Mouse (Mus musculus) ovary, postnatal 36 days (tissue): ENCODE measurements around the gene Cavin4.

Source experiments
- DNase-seq: peaks from one replicate; pipeline ENCODE4 v3.0.0; 2022; ENCODE audit warnings: low spot score, mixed read lengths

The Cavin4 gene

DNA sequence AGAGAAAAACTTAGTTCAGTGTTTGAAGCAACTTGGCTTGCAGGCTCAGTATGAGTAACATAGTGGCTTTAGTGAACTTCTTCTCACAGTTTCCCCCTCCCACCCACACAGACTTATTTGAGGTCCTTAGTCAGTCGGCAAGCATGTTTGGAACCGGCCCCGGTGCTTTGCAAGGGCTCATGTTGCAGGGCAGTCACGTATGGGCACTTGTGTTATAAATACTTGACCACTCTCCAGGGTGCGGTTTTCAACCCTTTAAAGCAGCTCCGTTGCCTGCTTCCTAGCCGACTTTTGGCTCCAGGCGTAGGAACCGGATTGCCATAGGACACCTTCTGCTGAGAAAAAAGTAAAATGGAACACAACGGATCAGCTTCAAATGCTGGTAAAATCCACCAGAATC is at the start of gene Cavin4:
TSS of gene Cavin4 (plus strand) at position 244 of the 400 bp plus-strand sequence.
- no peak for DNase-seq

DNA sequence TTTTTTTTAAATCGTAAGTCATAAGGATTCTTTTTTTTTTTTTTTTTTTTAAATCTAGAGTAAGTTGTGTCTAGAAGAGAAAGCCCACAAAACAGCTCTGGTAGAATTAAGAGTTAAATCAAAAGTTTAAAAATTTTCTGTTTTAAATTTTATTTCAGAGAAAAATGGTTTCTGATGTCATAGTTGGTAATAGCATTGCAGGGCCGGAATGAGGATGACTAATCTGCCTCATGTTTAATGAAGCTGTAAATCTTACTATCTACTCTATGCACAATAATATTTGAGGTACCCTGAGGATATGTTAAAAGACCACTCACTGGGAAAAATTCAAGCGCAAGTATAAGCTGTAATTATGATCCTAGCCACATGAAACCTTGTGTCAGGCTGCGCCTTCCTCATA is 47.8 kb upstream of the Cavin4 start:
- no peak for DNase-seq

DNA sequence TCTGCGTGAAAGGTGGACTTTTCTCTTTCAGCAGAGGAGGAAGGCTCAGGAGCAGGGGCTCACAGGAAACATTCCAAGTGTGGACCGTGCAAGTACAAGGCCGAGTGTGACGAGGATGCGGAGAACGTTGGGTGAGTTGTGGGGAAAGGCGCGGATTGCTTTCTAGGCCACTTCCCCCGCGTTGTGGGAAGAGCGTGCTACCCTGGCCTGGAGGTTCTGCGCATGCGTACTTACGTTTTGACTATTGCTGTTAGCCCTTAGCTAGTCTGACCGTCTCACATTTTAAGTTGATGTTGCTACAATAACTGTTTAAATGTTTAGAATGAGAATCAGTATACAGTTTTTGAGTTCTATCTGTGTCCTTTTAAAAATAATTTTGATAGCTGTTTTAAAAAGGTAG is 46.1 kb upstream of the Cavin4 start:
- DNase-seq, result no peak

DNA sequence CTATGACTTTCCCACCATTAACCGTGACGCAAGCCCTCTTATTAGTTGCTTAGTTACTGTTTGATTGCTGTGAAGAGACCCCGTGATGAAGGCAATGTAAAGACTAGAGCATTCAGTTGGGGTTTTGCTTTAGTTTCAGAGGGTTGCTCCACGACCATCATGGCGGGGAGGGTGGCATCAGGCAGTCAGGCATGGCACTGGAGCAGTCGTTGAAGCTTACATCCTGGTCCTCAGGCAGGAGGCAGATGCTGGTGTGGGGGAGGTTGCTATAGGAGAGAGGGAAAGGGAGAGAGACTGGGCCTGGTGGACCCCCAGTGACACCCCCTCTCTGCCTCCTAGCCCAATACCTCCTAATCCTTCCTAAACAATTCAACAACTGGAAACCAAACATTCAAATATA is 43.2 kb upstream of the Cavin4 start:
- no peak for DNase-seq

DNA sequence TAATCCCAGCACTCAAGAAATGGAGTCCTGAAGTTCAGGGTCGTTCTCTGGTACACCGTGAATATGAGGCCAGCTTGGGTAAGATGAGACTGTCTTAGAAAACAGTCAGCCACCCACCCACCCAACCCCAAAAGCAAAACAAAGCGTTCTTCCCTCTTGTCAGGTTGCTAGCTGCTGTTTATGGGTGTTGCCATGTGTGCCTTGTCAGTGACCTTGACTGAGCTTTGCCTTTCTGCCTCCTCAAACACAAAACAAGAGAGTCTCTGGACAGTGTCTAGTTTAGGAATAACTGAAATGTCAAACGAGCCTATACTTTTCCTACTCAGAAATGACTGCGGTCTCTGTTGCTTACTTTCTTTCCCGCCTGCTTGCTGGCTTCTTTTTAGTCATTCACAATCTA is 41.1 kb upstream of the Cavin4 start:
- DNase-seq, result no peak

DNA sequence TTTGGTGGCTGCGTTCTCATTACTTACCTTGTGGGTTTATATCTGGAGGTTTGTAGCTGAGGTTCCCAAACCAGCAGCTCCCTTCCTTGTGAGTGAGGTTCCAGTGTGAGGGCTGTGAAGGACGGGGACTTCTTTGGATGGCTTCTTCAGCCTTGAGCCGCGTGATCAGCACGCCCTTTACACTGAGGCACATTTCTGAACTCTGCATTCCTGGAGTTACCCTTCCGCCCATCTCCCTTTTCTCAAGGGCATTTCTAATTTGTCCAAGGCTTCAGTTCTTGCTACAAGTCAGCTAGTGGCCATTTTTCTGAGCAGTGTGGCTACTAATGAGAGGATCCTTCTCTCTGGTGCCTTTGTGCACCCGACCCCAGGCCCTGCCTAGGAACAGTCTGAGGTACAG is 40.4 kb upstream of the Cavin4 start:
- DNase-seq, result peak; percentile 16

DNA sequence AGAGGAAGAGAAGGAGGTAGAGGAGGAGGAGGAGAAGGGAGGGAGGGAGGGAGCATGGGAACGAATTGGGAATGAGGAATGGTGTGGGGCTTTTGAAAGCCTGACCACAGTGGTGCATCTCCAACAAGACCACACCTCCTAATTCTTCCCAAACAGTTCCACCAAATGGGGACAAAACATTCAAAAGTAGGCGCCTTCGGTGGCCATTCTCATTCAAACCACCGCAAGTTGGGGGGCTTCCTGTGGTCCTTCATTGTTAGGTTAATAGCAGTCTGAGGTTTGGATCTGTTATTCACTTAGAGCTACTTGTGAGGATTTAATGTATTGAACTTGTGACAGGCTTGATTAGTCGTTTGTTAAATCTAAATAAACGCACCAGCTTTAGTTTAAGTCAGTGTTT is 38.4 kb upstream of the Cavin4 start:
- no peak for DNase-seq

DNA sequence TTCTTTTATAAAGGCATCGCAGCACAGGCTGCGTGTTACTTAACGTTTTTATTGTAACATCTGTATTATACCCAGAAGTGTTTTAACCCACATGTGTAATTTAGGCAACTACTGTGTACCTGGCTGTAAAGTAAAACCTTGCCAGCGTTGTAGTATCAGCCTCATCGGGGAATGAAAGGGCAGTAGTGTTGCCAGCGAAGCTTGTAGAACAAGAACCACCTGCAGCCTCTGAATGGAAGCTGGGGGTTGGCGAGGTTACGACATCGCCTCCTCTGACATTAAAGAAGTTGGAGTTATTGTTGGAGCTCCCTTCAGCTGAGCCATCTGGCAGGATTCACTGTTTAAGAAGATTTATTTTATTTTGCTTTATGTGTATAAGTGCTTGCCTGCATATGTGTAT is 37.5 kb upstream of the Cavin4 start:
- no peak for DNase-seq

DNA sequence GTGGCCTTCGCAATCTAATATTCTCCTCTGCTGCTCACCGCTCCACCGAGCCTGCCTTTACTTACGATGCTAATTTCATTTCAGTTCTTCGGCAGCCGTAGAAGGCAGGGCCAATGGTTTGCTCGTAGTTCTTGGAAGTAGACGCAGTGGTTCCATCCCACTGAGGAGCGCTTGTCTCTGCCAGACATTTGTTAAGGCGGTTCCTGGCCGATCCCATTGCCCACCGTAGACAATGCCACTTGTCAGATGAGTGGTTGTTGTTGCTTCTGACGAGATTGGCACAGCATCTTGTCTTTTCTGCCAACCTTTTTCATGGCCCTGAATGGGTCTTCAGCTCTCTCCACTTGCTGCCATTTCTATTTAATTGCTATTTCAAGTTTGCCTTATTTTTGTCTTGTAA is 33.9 kb upstream of the Cavin4 start:
- no peak for DNase-seq

DNA sequence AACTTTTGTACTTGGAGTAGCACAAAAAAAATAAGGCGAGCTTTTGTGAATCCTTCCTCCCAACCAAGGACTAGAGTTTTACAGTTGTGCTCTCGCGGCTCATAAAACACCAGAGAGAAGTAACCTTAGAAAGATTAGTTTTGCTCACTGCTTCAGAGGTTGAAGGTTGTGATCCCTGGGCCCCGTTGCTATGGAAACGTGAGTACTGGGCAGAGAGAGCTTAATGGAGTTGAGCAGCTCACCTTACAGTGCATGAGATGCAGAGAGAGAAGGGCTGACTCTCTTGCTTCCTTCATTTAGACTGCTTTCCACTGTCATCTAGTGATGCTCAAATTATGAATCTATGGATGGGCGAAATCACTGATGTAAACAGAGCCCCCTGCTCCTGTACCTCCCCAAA is 29.8 kb upstream of the Cavin4 start:
- no peak for DNase-seq

DNA sequence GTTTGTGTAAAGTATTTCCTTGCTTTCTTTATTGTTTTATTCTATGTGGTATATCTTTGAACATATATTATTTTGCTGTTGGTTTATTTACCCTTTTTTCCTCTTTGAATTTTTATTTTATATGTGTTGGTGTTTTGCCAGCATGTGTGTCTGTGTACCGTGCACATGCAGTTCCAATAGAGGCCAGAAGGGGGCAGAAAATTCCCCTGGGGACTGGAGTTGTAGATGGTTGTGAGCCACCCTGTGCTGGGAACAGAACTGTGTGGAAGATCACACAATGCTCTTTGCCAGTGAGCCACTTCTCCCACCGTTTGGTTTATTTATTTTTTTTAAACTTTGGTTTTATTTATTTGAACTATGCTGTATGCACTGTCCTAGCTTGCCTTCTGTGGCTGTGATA is 29.3 kb upstream of the Cavin4 start:
- no peak for DNase-seq

DNA sequence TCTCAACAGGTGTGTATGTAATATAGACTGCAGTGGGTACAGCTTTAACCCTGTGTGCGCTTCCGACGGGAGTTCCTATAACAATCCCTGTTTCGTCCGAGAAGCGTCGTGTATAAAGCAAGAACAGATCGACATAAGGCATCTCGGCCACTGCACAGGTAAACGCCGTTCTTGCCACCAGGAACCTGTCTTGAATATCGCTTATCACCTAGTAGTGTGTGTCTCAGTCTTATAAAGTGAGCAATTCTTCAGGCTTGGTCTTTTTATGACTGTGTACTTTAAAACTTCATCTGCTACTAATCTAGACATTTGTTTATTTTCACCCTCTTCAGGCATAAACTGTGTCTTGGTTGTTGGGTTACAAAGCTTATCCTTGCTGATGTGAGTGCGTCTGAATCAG is 26.5 kb upstream of the Cavin4 start:
- DNase-seq, result no peak

DNA sequence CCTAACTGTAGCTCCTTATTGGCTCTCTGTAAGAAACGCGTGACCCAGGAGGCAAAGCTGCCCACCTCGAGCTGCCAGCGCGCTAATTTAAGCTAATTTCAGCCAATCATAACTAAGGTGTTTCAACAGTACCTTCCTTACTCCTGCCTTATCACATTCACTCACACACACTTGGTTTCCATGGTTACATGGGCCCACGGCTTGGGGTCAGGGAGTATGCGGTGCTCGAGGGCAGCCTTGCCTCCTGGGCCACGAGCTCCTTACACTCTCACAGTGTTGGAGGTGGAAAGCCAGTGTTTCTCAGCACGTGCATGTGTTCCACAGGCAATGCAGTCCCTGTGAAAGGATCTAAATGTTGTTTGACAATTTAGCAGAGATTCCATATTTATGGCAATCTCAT is 25.2 kb upstream of the Cavin4 start:
- no peak for DNase-seq

DNA sequence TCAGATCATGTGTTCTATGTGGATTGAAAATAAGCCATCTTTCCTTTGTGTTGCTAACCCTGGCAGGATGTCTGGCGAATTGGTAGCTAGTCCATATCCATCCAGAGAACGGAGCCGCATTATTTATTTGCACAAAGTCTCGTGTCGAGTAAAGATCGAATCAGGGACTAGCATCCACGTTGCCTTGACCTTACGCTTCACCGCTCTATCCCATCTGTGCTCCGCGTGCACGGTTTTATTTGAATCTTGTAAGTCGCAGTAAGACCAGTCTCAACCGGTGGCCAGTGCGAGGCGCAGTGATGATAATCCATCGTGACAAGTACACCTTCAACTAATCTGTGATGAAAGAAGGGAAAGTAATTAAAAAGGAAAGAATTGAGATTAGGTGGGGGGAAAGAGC is 23.8 kb upstream of the Cavin4 start:
- no peak for DNase-seq

DNA sequence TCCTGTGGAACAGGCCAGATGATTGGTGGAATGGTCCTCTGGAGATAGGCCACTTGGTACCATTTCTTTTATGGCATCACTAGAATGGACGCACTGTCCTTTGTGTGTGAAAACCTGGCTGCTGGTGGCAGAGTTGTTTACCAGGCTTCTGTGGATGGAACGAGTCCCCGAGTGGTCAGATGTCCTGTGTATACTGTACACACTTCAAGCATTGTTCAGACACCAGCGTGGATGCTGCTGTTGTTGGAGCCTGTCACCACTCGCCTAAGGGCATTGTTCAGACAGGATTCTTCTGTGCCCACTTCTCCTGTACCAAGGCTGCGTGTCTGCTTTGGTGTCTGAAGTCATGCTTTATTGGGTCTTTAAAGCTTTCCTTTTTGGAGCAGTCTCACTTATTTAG is 19.5 kb upstream of the Cavin4 start:
- DNase-seq, result no peak

DNA sequence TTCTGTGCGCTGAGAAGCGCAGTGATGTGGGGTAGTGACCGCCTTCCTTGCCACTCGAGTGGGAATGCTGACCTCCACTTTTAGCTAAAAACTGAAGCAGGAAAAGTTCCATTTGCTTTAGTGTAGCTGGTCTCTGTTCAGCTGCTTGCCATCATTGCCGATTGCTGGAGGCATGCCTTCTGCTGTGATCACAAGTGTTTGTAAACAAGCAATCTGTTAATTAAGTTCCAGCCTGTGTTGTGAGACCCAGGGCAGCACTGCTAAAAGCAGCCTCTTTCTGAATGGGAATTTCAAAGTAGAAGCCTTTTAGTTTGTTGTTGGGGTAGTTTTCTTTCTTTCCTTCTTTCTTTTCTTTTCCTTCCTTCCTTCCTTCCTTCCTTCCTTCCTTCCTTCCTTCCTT is 17.2 kb upstream of the Cavin4 start:
- DNase-seq, result no peak

DNA sequence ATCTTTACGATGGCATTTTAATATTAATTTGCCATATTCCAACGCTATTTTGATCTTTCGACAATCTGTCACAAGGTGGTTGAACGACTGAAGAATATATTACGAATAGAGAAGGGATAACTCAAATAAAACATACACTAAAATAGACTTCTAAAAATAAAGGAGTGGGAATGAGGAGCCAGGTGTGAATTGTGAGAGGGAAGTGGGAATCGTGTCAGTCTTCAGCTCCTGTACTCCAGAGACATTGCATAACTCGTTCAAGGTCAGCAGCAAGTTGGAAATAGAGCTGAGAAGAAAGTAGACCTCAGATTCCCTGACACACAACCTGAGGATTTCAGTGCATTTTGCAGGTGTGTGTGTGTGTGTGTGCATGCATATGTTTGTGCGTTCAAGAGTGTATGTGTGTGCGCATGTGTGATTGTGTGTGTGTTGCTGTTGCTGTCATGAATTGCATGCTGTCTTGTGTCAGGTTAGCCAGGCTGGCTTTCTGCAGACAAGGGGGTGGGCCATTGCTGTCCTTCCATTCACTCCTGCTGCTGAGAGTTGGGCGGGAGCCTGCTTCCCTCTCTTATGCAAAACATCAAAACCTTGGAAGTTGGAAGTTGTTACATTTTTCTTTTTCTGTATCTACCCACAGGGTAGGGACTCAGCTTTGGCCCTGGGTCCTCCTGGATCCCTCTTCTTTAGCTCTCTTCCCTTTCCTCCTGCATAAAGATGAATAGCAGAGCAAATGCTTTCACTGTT is 12.5 kb upstream of the Cavin4 start:
- DNase-seq, result peak; percentile 17

DNA sequence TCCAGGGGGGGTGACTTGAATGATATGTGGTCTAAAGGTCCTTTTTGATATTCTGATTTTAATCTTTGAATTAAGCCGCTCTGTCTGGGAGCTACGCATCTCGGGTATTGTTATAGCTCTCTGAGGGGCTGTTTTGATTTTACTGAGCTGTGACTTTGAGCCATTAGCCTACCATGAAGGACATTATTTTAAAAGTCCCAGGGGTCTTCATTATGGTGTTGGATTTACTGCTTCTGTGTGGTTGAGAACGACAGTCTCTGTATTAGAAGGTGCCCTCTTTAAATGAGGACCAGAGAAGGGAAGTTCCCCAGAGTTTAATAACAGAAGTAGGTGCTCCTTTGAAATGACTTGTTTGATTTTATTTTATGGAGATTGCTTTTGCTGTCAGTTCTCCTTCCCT is 9.2 kb upstream of the Cavin4 start:
- DNase-seq, result no peak

DNA sequence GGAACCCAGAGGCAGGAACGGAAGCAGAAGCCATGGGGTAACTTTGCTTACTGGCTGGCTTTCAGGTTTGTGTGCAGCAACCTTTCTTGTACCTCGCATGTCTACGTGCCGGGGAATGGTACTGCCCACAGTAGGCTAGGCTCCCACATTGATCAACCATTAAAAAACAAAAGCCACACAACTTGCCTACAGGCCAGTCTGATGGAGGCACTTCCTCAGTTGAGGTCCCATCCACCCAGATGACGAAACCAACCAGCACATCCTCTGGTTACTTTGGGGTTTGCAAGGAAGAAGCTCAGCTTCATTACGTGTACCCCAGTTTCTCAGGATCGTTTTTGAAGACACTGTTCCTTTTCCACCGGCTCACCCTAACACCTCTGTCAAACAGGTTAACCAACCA is 6.8 kb upstream of the Cavin4 start:
- no peak for DNase-seq

DNA sequence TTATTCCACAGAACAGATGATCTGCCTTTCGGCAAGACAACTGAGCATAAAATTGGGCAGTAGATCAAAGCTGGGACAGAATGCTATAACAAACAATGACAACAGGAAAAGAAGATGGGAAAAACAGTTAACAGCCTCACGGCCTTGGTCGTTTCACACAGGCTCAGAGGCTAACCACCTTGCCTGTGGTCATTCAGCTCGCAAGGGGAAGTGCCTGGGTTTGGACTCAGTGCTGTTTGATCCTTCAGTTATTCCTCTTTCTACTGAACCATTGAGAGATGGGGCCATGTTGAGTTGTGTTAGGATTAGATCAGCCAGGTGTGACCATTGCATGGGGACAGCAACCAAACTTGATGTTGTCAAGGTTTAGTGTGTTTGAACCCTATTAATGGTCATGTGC is 3.2 kb upstream of the Cavin4 start:
- no peak for DNase-seq

DNA sequence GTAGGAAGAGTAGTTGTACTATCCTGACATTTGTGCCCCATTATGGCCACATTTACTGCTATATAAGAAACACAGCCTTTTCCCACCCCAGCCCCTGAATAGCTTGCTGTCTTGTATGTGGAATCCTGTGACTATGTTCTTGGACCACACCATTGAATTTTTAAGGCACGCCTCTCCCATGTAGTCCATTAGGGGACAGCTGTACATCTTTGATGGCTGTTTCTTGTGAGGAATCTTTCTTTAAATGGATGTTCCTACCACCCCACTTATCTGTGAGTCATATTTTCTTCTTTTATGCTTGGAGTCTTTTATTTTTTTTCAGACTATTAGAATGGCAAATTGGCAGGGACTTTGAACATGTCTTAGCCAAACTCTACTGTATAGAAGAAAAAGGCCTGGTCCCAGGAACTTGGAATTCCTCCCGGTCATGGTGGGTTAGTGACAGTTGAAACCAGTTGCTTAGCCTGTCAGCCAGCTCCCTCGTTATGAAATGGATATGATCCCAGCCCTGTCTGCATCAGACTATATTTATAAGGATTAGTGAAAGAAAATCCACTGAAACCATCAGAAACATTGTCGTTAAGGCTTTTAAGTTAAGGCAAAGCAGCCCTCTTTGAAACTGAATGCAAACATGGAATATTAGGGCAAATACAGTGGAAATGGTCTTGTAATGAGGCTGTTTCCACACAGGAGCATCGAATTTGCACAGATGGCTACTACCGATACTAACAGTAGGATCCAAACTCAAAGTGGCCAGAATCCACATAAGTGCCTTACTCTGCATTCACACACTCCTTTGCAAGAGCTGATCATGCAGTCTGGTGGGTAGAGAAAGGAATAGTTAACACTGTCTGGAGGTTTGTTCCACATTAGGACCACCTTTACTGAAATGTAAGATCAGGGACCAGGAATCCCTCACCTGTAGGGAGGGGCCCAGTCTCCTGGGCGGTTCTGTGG is 2.4 kb upstream of the Cavin4 start:
- DNase-seq, result no peak

DNA sequence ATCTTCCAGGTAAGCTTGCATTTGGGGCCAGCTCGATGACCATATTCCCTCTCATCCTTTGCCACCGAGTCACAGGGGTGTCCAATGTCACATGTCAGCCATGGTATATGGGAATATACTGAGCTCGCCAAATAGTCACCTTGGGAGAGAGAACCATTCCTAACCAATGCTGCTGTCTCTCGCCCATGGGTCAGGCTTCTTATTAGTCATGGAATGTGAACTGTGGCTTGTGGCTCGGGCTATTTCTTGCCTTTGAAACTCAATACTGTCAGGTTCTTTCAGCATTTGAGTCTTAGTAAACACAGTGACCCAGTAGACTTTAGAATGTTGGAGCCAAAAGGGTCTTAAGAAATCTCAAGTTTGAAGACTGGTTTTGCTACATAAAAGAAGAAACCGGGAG is 707 bp downstream of the Cavin4 start:
- DNase-seq, result no peak

DNA sequence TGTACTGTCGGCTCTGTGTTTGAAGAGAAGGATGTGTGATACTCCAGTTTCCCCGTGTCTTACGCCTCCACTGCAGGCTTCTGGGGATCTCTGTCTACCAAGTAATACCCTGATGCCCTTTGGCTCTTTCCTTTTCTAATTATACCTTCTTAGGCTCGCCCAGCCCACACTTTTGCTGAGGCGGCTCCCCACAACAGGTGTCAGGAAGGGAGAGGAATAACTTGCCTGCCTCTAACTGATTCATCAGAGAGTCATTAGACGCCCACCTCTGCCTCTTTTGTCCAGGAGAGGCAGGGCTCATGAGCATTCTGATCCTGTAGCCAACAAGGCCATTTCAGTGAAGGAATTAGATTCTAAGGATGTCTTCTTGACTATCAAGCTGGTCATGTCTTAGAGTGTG is 4.0 kb downstream of the Cavin4 start:
- DNase-seq, result no peak

DNA sequence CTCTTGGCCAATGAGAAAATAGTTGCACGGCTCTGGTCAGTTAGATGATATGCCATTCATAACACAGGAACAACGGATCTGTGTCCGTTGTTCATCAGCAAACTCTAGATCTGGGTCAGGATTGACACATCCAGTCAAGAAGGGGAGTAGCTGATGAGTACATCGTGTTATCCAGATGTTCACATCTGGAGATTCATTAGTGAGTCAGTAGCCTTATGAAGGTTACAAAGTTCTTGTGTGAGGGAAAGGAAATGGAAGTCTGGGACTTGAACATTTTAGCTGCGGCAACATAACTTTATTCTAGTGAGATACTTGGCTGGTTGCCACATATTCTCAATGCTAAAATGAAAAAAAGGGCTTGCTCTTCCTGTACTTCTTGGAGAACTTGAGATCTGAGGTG is 9.6 kb downstream of the Cavin4 start:
- DNase-seq, result no peak
